Mouse (Mus musculus) liver, adult 2 months (tissue): ENCODE results near the gene Mrpl50.

ENCODE experiments used
- CTCF ChIP-seq: fragments of 200-500 bp; IDR thresholded peaks from 2 replicates; pipeline ENCODE4 v1.5.1; 2011; ENCODE audit warnings: low read depth, low read length, control low read depth
- POLR2A ChIP-seq: fragments of 200-500 bp; IDR thresholded peaks from 2 replicates; pipeline ENCODE4 v1.6.1; 2011; ENCODE audit warnings: low read length, control low read depth; ENCODE audit not compliant: insufficient read depth; ENCODE audit errors: extremely low read depth

DNA sequence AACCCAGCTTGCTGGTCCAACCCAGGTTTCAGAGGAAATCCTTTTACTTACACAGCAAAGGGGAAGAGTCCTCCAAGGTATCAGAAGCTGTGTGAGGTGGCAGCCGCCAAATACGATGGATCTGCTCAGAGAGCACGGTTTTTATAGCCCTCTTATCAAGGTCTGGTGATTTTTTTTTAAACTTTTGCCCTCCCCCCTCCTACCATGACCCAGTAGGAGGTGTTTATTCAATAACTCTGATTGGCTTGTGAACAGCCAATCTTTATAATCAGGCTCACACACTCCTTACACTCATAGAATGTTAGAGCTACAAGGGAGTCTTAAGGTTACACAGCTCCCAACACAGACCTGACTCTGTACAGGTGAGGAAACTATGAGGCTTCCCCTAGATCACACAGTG is 28.5 kb upstream of the Mrpl50 start, which contains the start of gene Aldob:
- peak; percentile 81; the same call in 1 of the 2 replicates for TF ChIP-seq POLR2A
- no peak for TF ChIP-seq CTCF
